Mouse (Mus musculus) right cerebral cortex, adult 18-20 months (tissue): ENCODE data around the gene Gm45716.
A peak's percentile ranks its signal among the peaks of the same experiment; 100 is the strongest.
"Not testable (repeated sequence)": the region's sequence is repeated elsewhere in the genome, so short reads cannot be mapped to it uniquely, and the experiment has no call there.

ENCODE experiments used
- DNase-seq: peaks from one replicate; pipeline ENCODE4 v3.0.0; 2022; ENCODE audit warnings: mixed read lengths

Gene Gm45716

DNA sequence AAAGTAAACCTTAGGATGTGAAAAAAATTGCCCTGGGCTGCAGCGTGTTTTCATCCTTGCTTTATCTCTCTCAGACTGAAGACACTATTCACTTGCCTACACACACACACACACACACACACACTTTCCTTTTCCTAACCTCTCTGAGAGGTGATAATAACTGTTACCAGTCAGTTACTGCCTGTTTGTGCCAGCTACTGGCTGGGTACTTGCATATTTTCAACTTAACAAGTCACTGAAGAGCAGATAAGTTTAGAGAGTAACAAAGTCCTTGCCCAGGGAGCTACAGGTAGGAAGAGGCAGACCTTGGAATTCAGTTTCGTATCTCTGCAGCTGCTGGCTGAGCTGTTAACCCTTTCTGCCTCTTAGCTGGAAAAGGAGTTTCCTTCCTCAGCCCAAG is 64.4 kb downstream of the Gm45716 start:
- DNase-seq: no peak

DNA sequence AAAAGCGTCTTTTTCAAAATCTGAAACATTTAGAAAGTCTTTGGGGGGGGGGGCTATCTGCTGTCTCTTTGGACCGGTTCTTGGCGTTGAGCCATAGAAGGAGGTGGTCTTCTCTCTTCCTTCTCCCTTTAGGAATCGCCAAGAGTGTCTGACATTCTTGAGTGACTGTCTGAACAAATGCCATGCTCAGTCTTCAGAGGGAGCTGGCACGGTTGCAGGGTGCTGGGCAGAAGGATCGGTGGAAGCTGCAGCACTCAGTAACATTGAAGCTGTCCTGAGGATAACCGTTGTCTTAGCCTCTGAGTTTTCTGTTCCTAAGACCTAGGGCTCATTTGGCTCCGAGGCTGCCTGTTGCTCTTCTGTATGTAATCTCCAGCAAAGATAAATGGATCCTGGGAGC is 64.9 kb downstream of the Gm45716 start:
- DNase-seq: no peak

DNA sequence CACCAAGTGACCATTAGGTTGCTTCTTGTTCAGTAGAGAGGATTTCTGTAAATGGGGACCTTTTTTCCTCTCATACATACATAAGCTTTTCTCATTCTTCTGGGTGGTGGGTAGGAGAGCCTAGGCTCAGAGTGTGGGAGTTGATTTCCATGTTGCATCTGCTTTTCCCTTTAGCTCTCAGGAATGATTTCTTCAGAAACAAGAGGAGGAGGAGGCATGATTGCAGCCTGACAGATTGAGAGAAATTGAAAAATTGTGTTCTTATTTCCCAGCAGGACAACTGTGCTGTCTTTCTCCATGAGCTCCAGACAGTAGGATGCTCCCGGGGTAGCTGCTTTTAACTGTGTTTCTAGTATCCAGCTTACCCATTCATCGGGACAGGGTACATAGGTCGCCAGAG is 67.1 kb downstream of the Gm45716 start:
- DNase-seq: peak; percentile 52

DNA sequence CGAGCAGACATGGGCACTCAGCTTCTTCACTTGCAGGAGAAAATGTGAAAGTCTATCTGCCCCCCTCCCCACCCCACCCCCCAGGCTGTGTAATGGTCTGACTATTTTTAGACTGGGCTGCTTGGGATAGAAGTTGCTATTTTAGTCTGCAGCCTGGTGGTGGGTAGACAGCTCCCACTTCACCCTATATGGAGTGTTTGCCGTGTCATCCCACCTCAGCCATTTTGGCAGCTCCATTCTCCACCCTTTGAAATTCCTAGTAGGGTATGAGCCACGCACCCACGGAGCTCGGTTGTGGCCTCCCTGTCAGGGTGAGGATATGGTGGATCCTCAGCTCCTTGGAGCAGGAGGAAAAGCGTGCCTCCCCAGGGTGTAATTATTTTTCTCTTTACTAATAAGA is 68.2 kb downstream of the Gm45716 start:
- peak; percentile 69 for DNase-seq

DNA sequence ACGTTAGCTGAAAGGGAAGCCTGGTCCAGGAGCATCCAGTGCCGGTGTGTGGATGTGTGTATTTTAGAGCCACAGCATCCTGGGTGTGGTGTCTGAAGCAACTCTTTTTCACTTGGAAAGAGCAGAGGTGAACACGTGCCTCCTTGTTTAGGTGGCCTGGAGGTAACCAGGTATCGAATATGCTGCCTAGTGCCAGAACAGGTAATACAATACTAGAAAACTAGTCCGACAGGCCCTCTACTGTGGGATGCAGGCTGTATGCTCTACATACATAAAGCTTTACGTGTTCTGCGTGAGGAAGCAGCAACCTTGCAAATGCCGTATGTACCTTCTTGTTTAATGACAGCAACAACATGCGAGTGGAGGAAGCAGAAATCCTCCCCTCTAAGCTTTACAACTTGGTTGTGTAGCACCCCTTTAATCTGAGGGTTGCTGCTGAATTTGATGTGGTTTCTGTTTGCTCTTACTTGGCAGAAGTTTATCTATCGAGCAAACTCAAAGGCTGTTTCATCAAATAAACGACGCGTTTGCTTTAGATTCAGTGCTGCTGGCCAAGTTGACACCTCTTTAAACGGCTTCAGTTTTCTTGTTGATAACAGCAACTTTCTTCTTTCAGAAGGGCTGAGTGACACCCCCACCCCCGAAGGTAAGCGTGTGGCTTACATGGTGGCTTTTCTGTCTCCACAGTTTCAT is 69.5 kb downstream of the Gm45716 start:
- DNase-seq: no peak

DNA sequence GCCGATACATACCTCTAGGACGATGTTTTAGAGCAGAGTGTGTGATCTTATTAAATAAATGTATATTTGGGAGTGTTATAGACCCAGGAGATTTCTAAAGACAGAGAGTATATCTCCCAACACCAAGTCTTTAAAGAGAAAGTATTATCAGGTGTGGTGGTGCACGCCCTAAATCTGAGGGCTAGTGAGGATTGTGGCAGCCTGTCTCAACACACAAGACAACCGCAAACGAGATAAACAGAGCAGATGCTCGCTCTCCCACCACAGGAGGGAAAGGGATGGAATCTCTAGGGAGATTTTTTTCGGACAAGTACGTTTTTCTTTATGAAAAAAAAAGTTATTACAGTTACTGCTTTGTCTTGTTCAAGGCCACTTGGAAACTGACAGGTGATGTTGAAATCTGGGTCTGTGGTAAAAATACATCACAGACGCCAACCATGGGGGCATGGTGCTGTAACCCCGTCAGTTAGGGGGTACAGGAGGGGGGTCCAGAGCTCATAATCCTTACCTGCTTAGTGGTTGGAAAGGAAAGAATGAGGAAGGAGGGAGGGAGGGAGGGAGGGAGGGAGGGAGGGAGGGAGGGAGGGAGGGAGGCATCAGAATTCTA is 70.9 kb downstream of the Gm45716 start:
- no peak for DNase-seq

DNA sequence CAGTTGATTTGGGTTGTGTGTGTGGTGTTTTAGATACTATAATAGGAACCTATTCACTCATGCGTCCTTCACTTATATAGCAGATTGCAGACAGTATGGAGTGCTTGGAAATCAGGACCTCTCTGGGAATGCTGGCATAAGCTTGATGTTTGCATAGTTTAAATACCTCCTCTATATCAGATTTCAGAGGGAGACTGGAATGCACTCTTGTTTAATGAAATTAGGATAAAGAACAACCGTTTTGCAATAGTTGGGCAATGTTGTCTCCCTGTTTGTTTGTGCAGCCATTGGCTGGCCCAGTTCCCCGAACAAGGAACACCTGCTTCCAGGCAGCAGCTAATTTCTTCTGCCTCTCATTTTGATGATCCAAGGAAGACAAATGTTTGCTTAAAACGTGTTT is 71.6 kb downstream of the Gm45716 start:
- DNase-seq: no peak

DNA sequence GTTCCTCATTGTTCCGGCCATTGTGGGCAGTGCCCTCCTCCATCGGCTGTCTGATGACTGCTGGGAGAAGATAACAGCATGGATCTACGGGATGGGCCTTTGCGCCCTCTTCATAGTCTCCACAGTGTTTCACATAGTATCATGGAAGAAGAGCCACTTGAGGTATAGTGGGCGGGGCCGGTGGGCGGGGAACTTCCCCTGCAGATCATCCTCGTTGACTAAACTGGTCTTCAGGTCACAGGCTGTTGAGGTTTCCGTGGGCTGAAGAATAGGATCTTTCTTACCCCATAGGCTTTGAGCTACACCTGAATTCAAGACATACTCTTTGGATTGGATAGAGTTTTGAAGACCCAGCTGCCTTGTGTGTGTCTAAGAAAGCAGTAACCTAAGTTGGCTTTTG is 72.3 kb downstream of the Gm45716 start:
- DNase-seq: no peak

DNA sequence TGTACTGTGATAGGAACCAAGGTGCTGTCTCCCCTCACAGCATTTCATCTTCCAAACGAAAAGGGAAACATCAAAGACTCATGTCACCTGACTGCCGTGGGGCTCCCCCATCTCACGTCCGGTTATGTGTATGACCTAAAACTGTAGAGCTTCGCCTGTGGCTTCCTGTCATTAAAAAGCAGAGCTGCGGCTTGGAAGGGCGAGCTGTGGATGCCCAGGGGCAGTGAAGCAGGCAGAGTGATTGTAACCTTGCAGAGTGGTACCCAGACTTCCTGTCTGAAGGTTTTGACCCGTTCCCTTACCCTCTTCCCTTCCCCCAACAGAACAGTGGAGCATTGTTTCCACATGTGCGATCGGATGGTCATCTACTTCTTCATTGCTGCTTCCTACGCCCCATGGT is 76.7 kb downstream of the Gm45716 start:
- no peak for DNase-seq

DNA sequence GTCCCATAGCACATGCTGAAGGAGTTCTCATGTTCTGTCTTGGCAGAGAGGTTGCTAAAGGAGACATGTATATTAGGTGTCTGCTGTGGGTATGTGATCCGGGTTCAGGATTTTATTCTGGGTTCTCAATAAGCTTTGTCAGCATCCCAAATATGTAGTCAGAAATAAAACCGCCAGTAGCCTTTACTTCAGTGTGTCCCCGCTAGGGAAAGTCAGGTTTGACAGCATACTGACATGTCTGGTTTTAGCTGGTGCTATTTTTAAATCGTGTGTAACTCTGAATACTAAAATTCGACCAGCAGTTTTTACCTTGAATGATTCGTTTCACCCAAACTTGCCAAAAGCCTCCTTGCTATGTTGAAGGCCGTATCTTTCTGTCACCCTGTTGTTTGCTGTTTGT is 78.1 kb downstream of the Gm45716 start:
- no peak for DNase-seq

DNA sequence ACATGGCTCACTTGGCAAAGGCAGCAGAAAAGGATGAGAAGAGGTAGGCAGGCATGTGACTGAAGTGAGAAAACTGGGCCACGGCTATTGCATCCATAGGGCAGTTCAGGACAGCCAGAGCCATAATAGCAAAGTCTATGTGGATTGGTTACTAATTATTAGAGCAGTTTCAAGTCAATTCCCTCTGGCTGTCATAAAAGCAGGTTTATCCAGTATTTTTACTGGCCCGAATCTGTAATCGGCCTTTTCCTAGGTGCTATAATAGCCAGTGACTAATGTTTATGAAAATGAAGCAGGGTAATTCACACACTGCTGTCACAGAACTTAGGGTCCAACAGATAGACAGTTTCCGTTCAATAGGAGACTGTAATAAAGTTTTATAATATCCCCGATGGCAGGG is 81.5 kb downstream of the Gm45716 start:
- no peak for DNase-seq

DNA sequence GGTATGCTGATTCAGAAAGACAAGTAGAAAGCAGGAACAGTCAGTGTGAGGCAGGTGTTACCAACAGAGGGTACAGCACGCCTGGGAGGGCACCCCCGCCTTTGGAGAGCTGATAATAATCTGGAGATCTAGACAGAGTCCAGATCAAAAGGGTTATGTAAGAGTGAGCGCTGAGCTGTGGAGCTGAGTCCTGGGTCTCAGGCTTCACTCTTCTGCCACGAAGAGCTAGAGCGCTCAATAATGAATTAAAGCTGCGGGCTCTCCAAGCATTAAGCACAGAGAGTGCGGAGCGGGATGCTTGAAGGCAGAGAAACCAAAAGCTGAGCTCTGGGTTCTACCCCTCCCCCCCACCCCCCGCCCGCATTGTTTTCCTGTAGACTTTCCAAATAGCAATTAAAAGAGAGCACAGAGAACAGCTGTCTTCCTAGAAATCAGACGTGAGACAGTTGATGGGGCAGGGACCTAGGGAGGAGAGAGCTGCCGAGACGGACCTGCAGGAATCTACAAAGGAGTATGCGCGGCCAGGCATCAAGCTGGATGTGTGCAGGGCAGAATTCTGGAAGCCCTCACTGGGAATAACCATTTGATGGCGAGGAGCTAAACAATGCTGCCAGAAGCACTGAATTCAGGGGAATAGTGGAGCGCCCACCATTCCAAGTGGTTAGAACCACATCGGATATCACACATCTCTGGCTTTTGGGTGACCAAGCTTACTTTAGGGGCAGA is 82.1 kb downstream of the Gm45716 start:
- DNase-seq: no peak

DNA sequence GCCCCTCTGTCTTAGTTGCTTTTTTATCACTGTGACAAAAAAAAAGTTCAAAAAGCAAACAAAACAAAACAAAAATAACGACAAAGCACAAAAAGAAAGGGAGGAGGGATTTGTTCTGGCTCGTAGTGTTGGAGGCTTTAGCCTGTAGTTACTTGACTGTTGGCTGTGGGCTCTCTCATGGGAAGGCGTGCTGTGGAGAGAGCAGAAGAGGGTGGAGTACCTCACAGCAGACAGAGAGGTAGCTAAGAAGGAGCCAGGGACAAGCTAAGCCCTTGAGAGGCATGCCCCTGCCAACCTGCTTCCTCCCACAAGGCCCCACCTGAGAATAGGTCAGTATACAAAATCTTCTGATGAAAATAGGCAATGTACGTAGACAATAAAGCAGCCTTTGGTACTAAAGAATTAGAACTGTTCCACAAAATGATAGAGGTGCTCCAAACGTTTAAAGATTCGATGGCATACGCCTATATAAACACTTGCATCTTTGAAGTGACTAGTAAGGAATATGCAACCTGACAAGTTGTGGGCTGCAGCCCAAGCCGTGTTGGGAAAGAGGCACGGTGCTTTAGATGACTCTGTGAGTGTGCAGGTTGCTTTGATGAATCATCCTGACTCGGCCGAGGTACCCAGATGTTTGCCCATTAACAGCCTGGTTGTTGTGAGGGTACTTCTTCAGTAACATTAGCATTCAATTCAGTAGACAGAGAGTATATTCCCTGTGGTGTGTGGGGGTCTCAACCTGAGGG is 82.8 kb downstream of the Gm45716 start:
- no peak for DNase-seq

DNA sequence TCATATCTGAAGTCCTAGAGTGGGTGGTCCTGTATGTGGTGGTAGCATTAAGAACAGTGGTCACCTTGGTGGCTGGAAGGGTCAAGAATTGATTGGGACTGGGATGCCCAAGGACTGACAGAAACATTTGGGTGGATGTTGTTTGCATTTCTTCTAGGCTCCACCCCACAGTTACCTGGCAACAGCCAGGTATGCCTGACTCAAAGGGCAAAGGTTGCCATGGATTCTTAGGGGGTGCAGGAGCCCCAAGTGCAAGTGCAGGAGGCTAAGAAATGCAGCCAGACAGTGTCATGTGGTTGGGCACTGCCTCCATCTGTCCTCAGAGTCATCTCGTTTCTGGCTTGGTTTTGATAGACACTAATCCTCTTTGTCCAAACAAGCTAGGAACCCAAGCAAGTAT is 86.7 kb downstream of the Gm45716 start:
- DNase-seq: no peak

DNA sequence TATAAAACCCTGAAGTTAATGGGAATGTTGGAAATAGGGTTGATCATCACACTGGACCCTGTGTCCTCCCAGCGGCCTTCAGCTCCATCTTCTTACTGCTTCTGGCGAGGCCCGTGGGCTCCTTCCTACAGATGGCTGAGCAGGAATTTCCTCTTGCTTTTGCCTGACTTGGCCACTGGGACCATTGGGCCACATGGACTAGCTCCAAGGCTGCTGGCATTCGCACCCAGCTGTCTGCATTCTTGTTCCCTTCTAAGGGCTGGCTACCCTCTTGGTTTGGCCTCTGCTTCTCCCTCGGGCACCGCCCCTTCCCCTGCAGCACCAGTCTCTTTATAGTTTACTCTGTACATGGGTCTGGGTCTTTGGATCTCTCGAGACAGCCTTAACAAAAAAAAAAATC is 88.2 kb downstream of the Gm45716 start:
- DNase-seq: no peak

DNA sequence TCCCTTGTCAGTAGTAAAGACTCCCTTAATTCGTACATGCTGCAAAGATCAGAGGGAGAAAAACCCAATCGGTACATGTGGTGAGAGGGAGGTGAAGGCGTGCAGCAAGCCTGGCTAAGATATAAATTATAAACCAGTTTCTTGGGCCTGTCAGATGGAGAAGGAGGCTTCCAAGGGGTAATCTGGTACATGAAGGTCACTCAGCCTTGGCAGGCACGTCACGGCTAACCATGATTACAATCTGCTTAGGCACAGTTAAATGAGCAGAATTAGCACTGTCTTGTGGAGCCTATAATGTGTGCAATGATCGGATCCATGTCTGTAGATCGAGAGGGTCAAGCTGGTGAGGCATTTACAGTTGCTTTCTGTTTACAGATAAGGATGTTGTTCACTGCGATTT is 88.7 kb downstream of the Gm45716 start:
- no peak for DNase-seq

DNA sequence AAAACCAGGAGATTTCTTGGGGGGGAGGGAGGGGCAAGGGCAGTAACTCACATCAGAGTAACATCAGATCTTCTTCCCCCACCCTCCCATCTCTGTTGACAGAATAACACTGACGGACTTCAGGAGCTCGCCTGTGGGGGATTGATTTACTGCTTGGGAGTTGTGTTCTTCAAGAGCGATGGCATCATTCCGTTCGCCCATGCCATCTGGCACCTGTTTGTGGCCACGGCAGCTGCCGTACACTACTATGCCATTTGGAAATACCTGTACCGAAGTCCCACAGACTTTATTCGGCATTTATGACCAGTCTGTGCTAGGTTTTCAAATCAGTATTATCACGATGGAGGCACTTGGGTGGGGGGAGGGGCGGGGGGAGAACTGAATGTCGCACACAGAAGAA is 89.1 kb downstream of the Gm45716 start:
- DNase-seq: no peak

DNA sequence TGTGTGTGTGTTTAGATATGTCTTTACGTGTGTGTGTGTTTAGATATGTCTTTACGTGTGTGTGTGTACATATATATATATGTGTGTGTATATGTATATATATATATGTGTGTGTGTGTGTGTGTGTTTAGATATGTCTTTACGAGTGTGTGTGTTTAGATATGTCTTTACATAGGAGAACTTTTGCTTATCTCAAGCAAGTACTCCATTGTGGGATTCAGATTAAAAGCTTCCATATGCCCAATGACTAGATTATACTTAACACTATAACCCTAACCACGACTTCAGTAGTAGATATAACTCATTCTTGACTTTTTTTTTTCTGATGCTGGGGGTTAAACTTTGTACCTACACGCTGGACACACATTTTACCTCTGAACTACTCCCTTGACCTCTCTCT is 92.6 kb downstream of the Gm45716 start:
- no peak for DNase-seq

DNA sequence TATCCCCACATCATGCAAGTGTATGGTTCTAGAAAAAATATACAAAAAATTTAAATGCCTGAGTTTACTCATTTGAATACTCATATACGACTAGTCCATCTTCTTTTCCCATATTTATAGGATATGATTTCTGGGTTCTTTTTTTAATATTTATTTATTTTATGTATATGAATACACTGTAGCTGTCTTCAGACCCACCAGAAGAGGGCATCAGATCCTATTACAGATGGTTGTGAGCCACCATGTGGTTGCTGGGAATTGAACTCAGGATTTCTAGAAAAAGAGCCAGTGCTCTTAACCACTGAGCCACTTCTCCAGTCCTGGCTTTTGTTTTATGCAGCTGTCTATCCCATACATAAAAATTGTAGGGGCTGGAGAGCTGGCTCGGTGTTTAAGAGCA is 94.5 kb downstream of the Gm45716 start:
- DNase-seq: not testable (repeated sequence)

DNA sequence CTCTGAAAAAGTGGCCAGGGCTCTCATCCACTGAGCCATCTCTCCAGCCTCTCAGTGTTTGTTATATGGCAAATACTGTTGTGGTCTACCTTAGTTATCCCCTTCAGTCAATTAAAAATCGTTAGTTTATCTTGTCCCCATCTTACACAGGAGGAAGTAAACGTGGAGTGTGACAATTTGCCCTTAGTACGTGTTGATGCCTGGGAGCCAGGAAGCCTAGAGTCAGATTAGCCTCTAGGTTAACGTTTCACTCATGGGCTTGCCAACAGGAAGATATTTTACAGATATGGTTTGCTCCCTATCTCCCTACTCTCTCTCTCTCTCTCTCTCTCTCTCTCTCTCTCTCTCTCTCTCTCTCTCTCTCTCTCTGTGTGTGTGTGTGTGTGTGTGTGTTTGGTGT is 95.7 kb downstream of the Gm45716 start:
- DNase-seq: no peak

DNA sequence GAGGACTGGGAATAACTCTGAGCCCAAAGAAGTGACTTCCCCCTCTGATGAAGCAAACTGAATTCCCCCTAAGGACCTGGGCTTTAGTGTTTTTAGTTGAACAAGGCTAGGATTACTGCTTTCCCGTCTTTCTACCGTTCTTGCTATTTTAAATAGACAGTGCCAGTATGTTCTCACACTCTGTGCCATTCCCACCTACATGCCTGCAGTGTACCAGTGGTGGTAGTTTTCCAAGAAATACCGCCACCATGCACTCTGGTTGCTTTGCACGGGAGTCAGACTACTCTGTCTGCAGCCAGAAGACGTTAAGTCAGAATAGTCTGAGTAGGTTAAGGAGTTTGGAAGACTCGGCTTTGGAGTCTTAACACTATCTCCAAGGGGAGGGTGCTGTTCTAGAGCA is 96.1 kb downstream of the Gm45716 start:
- DNase-seq: peak; percentile 84

DNA sequence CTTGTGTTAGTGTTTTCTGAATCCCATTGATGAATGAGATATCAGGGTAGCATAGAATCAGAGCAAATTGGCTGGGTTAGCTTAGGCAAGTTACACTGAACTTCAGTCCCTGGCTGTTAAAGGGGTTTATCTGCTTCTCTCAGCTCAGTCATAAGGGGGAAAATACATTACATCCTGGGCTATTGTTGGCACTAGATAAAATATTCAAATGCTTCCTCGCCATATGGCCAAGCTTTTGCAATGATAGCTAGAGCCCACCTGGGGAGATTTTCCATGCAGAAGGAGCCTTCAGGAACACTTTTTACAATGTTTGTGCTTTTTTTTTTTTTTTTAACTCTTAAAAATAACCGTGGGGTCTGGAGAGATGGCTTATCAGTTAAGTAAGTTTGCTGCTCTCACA is 96.6 kb downstream of the Gm45716 start:
- DNase-seq: no peak

DNA sequence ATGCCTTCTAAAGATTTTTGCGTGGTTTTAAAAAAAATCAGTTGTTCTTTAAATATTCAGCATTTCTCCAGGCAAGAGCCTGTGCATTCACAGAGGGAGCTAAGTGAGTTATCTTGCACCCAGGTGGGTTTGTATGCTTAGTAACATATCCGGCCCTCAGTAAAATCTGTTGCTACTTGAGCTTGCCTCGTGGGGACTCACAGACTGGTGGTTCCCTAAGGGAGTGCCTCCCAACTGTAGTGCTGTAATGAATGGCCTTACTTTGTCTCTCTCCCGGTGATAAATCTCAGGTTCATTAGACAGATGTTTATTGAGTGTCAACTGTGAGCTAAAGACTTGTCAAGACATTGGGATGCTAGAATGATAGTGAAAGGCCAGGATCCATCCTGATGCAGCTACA is 97.1 kb downstream of the Gm45716 start:
- no peak for DNase-seq
